Mouse (Mus musculus): ENCODE results near the gene Irf4.

Gene Irf4

GRCm38 (mm10) chr13:30741172-30741571 lies 7.9 kb upstream of the Irf4 start:
- no peak for DNase-seq

GRCm38 (mm10) chr13:30742411-30742970 lies 6.5 kb upstream of the Irf4 start:
- DNase-seq: no peak

- no peak for DNase-seq
Measured at GRCm38 (mm10) chr13:30745121-30745520, 3.9 kb upstream of the Irf4 start.

GRCm38 (mm10) chr13:30747068-30747467 lies 2.0 kb upstream of the Irf4 start:
- DNase-seq: no peak

GRCm38 (mm10) chr13:30747504-30747903 lies 1.5 kb upstream of the Irf4 start:
- no peak for DNase-seq

GRCm38 (mm10) chr13:30748321-30748720 lies 705 bp upstream of the Irf4 start:
- no peak for DNase-seq

GRCm38 (mm10) chr13:30749557-30750141 lies 623 bp downstream of the Irf4 start:
- DNase-seq: no peak

GRCm38 (mm10) chr13:30750461-30751303 lies 1.7 kb downstream of the Irf4 start:
- no peak for DNase-seq

- no peak for DNase-seq
Measured at GRCm38 (mm10) chr13:30751304-30751580, 2.2 kb downstream of the Irf4 start.

GRCm38 (mm10) chr13:30752581-30753187 lies 3.7 kb downstream of the Irf4 start:
- no peak for DNase-seq

- no peak for DNase-seq
Measured at GRCm38 (mm10) chr13:30753441-30753840, 4.4 kb downstream of the Irf4 start.

GRCm38 (mm10) chr13:30754066-30754465 lies 5.0 kb downstream of the Irf4 start:
- DNase-seq: no peak

- no peak for DNase-seq
Measured at GRCm38 (mm10) chr13:30754825-30755476, 5.9 kb downstream of the Irf4 start.

GRCm38 (mm10) chr13:30755577-30755976 lies 6.6 kb downstream of the Irf4 start:
- no peak for DNase-seq

GRCm38 (mm10) chr13:30755998-30756639 lies 7.1 kb downstream of the Irf4 start:
- DNase-seq: no peak

GRCm38 (mm10) chr13:30757264-30757900 lies 8.4 kb downstream of the Irf4 start:
- DNase-seq: no peak

GRCm38 (mm10) chr13:30758789-30759381 lies 9.9 kb downstream of the Irf4 start:
- no peak for DNase-seq

GRCm38 (mm10) chr13:30760374-30761090 lies 11.5 kb downstream of the Irf4 start:
- no peak for DNase-seq

GRCm38 (mm10) chr13:30761151-30761631 lies 12.2 kb downstream of the Irf4 start:
- no peak for DNase-seq

GRCm38 (mm10) chr13:30762224-30762623 lies 13.2 kb downstream of the Irf4 start:
- no peak for DNase-seq

Measured in right cerebral cortex, adult 18-20 months (tissue).